Mouse (Mus musculus) left cerebral cortex, postnatal 14 days (tissue): Measurements from ENCODE around the gene Gm36210. TPM values are rescaled to one million over a fixed set of nuclear protein-coding genes. Genes with fewer than 3 reads are reported as not detected.
A peak's percentile ranks its signal among the peaks of the same experiment; 100 is the strongest.
"Not testable (repeated sequence)": the region's sequence is repeated elsewhere in the genome, so short reads cannot be mapped to it uniquely, and the experiment has no call there.

Experiments used
- DNase-seq, 2 experiments: peaks; one replicate each; pipeline ENCODE4 v3.0.0; 2021 to 2022; ENCODE audit warnings: low spot score in 2 of 2, mixed read lengths in 1 of 2
- intact Hi-C: fragments of 180-260 bp; cut with DNase I; formaldehyde crosslinking; loops from one replicate; pipeline ENCODE4 v1.15.1; 2025
- total RNA-seq, 2 experiments: library from RNA; stranded (reverse); gene quantifications; 2 replicates each; pipeline ENCODE4 v1.2.3; 2021

Gene Gm36210
- total RNA-seq, 2 experiments from 2014 or later, result 0.29 to 0.34 TPM

- intact Hi-C loops, result no loop called here
- DNase-seq, result no peak
Observed at GRCm38 (mm10) chr7:4900523-4900851, 5.8 kb downstream of the Gm36210 start.

GRCm38 (mm10) chr7:4899649-4900522, 6.4 kb downstream of the Gm36210 start:
- no peak for DNase-seq
- intact Hi-C loops, result no loop called here

- intact Hi-C loops, result no loop called here
- DNase-seq, result no peak
Observed at GRCm38 (mm10) chr7:4898851-4899648, 7.3 kb downstream of the Gm36210 start.

GRCm38 (mm10) chr7:4895186-4895585, 11.1 kb downstream of the Gm36210 start:
- DNase-seq, result no peak
- intact Hi-C loops, result no loop called here

GRCm38 (mm10) chr7:4886680-4887079, 19.6 kb downstream of the Gm36210 start:
- intact Hi-C loops, result no loop called here
- DNase-seq, result no peak

- intact Hi-C loops, result not testable (repeated sequence)
Observed at GRCm38 (mm10) chr7:4879036-4879435, 27.3 kb downstream of the Gm36210 start.

GRCm38 (mm10) chr7:4878186-4878585, 28.1 kb downstream of the Gm36210 start:
- no peak for DNase-seq
- intact Hi-C loops, result no loop called here

More at GRCm38 (mm10) chr7:4879036-4879435, 27.3 kb downstream of the Gm36210 start:
- DNase-seq, result not testable (repeated sequence)

- intact Hi-C loops, result no loop called here
- DNase-seq, result no peak
Observed at GRCm38 (mm10) chr7:4877226-4877625, 29.1 kb downstream of the Gm36210 start.

GRCm38 (mm10) chr7:4876753-4877221, 29.5 kb downstream of the Gm36210 start, which contains the start of gene Isoc2a:
Gene Isoc2a (plus strand): TSS chr7:4877153.
- DNase-seq, result peak; percentile 82 to 90

GRCm38 (mm10) chr7:4870133-4870532, 36.2 kb downstream of the Gm36210 start, which contains the start of gene Isoc2b:
Gene Isoc2b (minus strand): TSS chr7:4870258.
- intact Hi-C loops, result no loop called here
- no peak for DNase-seq

More at GRCm38 (mm10) chr7:4876753-4877221, 29.5 kb downstream of the Gm36210 start, which contains the start of gene Isoc2a:
- intact Hi-C loops, result no loop called here

GRCm38 (mm10) chr7:4866631-4867180, 39.6 kb downstream of the Gm36210 start:
- intact Hi-C loops, result no loop called here
- no peak for DNase-seq

GRCm38 (mm10) chr7:4865579-4866493, 40.5 kb downstream of the Gm36210 start:
- peak; percentile 96 for DNase-seq
- intact Hi-C loops, result no loop called here

- intact Hi-C loops, result no loop called here
Observed at GRCm38 (mm10) chr7:4865090-4865489, 41.2 kb downstream of the Gm36210 start.

GRCm38 (mm10) chr7:4864130-4864845, 42.0 kb downstream of the Gm36210 start:
- intact Hi-C loops, result no loop called here
- no peak for DNase-seq

More at GRCm38 (mm10) chr7:4865090-4865489, 41.2 kb downstream of the Gm36210 start:
- peak; percentile 44 to 56 for DNase-seq

GRCm38 (mm10) chr7:4863541-4864080, 42.7 kb downstream of the Gm36210 start:
- intact Hi-C loops, result no loop called here
- DNase-seq, result no peak

- DNase-seq, result no peak
- intact Hi-C loops, result no loop called here
Observed at GRCm38 (mm10) chr7:4863041-4863440, 43.3 kb downstream of the Gm36210 start.

- DNase-seq, intact Hi-C loops: not testable (repeated sequence)
Observed at GRCm38 (mm10) chr7:4860926-4861325, 45.4 kb downstream of the Gm36210 start.
